Mouse (Mus musculus) lung, postnatal 0 days (tissue): Measurements from ENCODE around the gene BC049352.

ENCODE experiments used
- CTCF ChIP-seq: IDR thresholded peaks from 2 replicates; pipeline ENCODE4 v1.5.1; 2016; ENCODE audit warnings: antibody characterized with exemption, mild to moderate bottlenecking
- EP300 ChIP-seq: IDR thresholded peaks from 2 replicates; pipeline ENCODE4 v1.6.1; 2016; ENCODE audit warnings: antibody characterized with exemption, mild to moderate bottlenecking, control low read depth

GRCm38 (mm10) chr9:45185250-45185649 lies 3.4 kb downstream of the BC049352 start:
- TF ChIP-seq CTCF (no peak), EP300 (no peak)
